Mouse (Mus musculus) limb, embryonic 14.5 days (tissue): ENCODE results near the gene Tesmin. TPM values are rescaled to one million over a fixed set of nuclear protein-coding genes. Genes with fewer than 3 reads are reported as not detected.
A peak's percentile ranks its signal among the peaks of the same experiment; 100 is the strongest.

Experiments
- ATAC-seq: fragments of 200-750 bp; cut with Nextera tagmentation; 2 replicates; pipeline ENCODE4 v1.8.0; 2017; ENCODE audit warnings: low read depth, moderate number of reproducible peaks, moderate TSS enrichment; ENCODE audit not compliant: low FRiP score
- DNase-seq: peaks from one replicate; pipeline ENCODE4 v3.0.0-alpha.2; 2015; ENCODE audit warnings: low spot score
- H3K27ac ChIP-seq: fragments of 300-500 bp; sonication (generic); replicated peaks from 2 replicates; pipeline ENCODE4 v1.5.1; 2014; ENCODE audit warnings: low read depth, mild to moderate bottlenecking, low read length, moderate library complexity, mixed read lengths
- H3K27me3 ChIP-seq: fragments of 300-500 bp; sonication (generic); 2 replicates; pipeline ENCODE4 v1.6.1; 2014; ENCODE audit warnings: low read length, mixed read lengths; ENCODE audit not compliant: control insufficient read depth, insufficient read depth
- H3K36me3 ChIP-seq: fragments of 300-500 bp; sonication (generic); 2 replicates; pipeline ENCODE4 v1.6.1; 2014; ENCODE audit warnings: mild to moderate bottlenecking, low read length, moderate library complexity, mixed read lengths; ENCODE audit not compliant: control insufficient read depth, insufficient read depth
- H3K4me1 ChIP-seq: fragments of 300-500 bp; sonication (generic); 2 replicates; pipeline ENCODE4 v1.6.1; 2014; ENCODE audit warnings: antibody characterized with exemption, low read length, mixed read lengths; ENCODE audit not compliant: control insufficient read depth, insufficient read depth
- H3K4me2 ChIP-seq: fragments of 300-500 bp; sonication (generic); replicated peaks from 2 replicates; pipeline ENCODE4 v1.6.1; 2014; ENCODE audit warnings: low read depth, mild to moderate bottlenecking, low read length, moderate library complexity; ENCODE audit not compliant: severe bottlenecking
- H3K4me3 ChIP-seq: fragments of 300-500 bp; sonication (generic); replicated peaks from 2 replicates; pipeline ENCODE4 v1.5.1; 2014; ENCODE audit warnings: low read length
- H3K9ac ChIP-seq: fragments of 300-500 bp; sonication (generic); 2 replicates; pipeline ENCODE4 v1.6.1; 2014; ENCODE audit warnings: mild to moderate bottlenecking, low read depth, low read length, moderate library complexity; ENCODE audit not compliant: severe bottlenecking
- H3K9me3 ChIP-seq: fragments of 300-500 bp; sonication (generic); 2 replicates; pipeline ENCODE4 v1.6.1; 2016; ENCODE audit warnings: low read length; ENCODE audit not compliant: control insufficient read depth
- POLR2A ChIP-seq: fragments of 200-500 bp; IDR thresholded peaks from 2 replicates; pipeline ENCODE4 v1.8.0; 2012; ENCODE audit warnings: inconsistent platforms, mild to moderate bottlenecking, moderate library complexity, borderline replicate concordance; ENCODE audit not compliant: insufficient read depth, insufficient read length; ENCODE audit errors: extremely low read depth
- WGBS: fragments of 180-500 bp; shearing (Covaris S2); extraction: QIAGEN DNeasy Blood & Tissue Kit; methylation state at CpG from one replicate; pipeline ENCODE4 v1.1.7; 2014; 5-methylcytosine and 5-hydroxymethylcytosine counted together
- polyA plus RNA-seq, 2 experiments: library from polyadenylated mRNA; depleted of rRNA in 1 of 2; stranded (reverse) in 1 of 2; unstranded in 1 of 2; fragments of >200 nt; fragmentation: Nextera tagmentation in 1 of 2; extraction: Ambion mirVana in 1 of 2; gene quantifications; 2 replicates each; pipeline versions ENCODE4 v1.2.1 to v1.2.3; 2012 to 2014

The Tesmin gene
- 0.29 and 0.38 TPM in 2 replicates for polyA plus RNA-seq (2012; rRNA removed)
- polyA plus RNA-seq (2014; fragmentation: Nextera tagmentation; extraction: Ambion mirVana) = 0.34 and 0.48 TPM in 2 replicates

DNA sequence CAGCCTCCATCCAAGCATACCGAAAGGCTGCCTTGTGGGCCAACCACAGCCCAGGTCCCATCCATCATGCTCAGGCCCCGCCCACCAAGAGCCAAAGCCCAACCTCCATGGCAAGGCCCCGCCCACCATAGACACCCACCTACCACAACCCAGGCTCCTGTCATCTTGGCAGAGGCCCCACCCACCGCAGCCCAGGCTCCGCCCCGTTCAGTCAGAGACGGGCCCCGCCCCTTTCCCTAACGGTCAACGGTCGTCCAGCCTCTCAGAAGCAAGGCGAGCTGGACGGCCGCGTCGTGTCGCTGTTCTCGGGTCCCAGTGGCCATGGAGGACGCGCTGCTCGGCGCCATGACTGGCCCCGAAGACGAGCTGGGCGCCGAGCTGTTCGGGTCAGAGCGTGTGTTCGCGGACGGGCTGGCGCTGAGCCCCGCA, at the start of gene Tesmin:
Gene Tesmin (plus strand): TSS at position 229 of the 429 bp plus-strand sequence.
- Histone ChIP-seq H3K27ac (no peak within 1 kb of the TSS), H3K27me3 (no peaks in the 10 kb centered on the region), H3K9me3 (0 out of 2 replicates have a peak, but pooled peaks cover 3% of the 10 kb centered on the region), H3K4me2 (peak within 1 kb of the TSS; percentile 96), H3K4me3 (peak within 1 kb of the TSS; percentile 49), H3K4me1 (no peaks in the 10 kb centered on the region), H3K36me3 (peaks cover 9% of the 10 kb centered on the region; the same call in 1 of the 2 replicates), H3K9ac (peak within 1 kb of the TSS; percentile 59)
- DNase-seq (peak; percentile 66), ATAC-seq (peak; percentile 84)
- 2% methylated on average over 14 of the region's 33 CpGs for WGBS
- no peak for TF ChIP-seq POLR2A

DNA sequence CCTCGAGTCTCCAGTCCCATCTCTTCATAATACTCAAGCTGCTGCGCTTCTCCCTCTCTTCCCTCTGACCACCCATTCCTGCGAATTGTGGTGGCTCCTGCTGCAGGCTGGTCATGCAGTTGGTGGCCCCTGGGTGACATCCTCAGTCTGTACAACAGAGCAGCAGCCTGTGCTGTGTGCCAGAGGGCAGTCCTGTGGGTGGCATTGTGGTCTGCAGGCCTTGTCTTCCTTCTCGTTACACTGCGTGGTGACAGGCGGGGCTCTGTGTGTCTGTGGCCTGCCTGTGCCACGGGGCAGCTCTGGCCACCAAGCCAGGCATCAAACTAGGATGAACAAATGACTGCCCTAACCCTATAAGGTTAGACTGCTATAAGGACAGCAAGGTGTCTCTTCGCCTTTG, 49.5 kb upstream of the Tesmin start:
- H3K4me1 ChIP-seq = no peaks in the 10 kb centered on the region
- H3K9ac ChIP-seq = no peak overlapping the region
- H3K27me3 ChIP-seq = no peaks in the 10 kb centered on the region
- no peaks in the 10 kb centered on the region for H3K36me3 ChIP-seq
- H3K4me2 ChIP-seq = no peak overlapping the region
- TF ChIP-seq POLR2A = no peak
- ATAC-seq (no peak), DNase-seq (no peak)
- H3K9me3 ChIP-seq = no peaks in the 10 kb centered on the region
- H3K27ac ChIP-seq = no peak overlapping the region
- 79% methylated on average over 8 of the region's 8 CpGs for WGBS
- H3K4me3 ChIP-seq = no peak overlapping the region

DNA sequence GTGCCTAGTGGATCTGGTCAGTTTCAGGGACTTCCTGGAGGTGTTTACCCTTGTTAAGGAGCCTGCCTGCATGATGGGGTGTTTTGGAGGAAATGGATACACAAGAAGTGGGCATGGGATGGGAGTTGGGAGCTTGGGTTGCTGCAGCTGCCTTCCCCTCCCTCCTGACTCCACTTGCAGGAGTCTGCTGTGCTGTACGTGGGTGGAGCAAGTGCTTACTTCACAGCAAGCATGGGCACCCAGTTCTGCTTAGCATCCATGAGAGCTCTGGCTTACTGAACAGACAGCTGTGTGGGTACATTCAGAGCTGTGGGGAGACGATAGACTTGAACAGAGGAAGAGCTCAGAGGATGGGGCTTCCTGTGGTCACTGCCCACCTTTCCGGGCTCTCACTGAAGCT, 47.6 kb upstream of the Tesmin start:
- Histone ChIP-seq H3K9ac (no peak overlapping the region), H3K27ac (no peak overlapping the region), H3K27me3 (no peaks in the 10 kb centered on the region), H3K4me2 (no peak overlapping the region), H3K36me3 (no peaks in the 10 kb centered on the region), H3K4me3 (no peak overlapping the region), H3K9me3 (no peaks in the 10 kb centered on the region), H3K4me1 (no peaks in the 10 kb centered on the region)
- no peak for DNase-seq
- 83% methylated on average over 3 of the region's 3 CpGs for whole genome bisulfite sequencing
- TF ChIP-seq POLR2A = no peak
- no peak for ATAC-seq

DNA sequence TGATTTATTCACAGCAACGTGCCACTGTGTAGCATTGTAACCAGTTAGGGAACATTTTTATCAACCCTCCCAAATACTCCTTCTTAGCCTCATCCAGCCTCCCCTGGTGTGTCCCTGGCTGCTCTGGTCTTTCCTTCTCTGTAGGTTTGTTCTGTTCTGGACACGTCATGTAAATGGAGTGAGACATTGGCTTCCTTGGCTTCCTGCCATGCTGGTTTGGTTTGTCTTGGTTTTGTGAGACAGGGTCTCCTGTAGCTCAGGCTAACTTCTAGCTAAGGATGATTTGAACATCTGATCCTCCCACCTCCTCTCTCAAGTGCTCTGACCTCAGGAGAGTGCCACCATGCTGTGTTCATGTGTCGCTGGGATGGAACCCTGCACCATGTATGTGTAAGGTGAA, 44.7 kb upstream of the Tesmin start:
- Histone ChIP-seq H3K4me3 (no peak overlapping the region), H3K27ac (no peak overlapping the region), H3K36me3 (no peaks in the 10 kb centered on the region), H3K9me3 (no peaks in the 10 kb centered on the region), H3K4me2 (no peak overlapping the region), H3K4me1 (no peaks in the 10 kb centered on the region), H3K9ac (no peak overlapping the region), H3K27me3 (no peaks in the 10 kb centered on the region)
- DNase-seq (no peak), ATAC-seq (no peak)
- TF ChIP-seq POLR2A = no peak
- 74% methylated on average over 3 of the region's 3 CpGs for WGBS

DNA sequence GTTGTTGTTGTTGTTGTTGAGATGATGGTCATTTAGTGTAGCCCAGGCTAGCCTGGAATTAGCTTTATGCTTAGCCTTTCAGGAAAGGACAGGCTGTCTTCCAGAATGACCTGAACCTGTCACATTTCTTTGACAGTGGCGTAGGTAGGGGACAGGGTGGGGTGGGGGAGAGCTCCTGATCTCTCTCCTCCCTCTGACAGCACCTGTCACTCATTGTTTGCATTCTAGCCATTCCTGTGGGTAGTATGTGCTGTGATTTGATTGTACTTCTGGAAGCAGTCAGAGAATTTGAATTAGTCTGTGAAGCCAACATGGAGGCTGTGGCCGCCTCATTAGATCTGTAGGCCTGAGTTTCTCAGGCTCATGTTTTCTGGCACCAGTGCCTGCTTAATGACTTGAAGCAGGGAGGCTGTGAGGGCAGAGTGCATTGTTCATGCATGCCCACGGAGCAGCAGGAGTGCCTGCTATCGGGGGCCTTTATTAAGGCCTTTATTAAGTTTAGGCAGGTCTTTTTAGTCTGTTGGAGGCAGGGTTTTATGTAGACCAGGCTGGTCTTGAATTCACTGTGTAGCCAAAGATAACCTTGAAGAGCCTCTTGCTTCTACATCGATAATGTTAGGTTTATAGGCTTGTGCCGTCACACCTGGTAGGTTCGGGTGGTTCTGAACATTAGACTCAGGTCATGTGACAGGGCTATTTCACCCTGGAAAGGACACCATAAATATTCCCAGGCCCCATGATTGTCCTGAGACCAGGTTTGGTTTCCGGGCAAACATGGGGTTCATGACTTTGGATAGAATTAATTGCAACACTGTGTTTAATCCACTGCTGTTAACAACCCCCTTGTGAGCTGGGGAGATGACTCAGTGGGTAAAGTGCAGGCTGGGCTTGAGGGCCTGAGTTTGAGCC, 43.8 kb upstream of the Tesmin start:
- H3K4me3 ChIP-seq = no peak overlapping the region
- no peak for TF ChIP-seq POLR2A
- no peaks in the 10 kb centered on the region for H3K36me3 ChIP-seq
- no peak overlapping the region for H3K9ac ChIP-seq
- H3K27ac ChIP-seq = no peak overlapping the region
- H3K27me3 ChIP-seq = no peaks in the 10 kb centered on the region
- DNase-seq (no peak), ATAC-seq (no peak)
- no peaks in the 10 kb centered on the region for H3K9me3 ChIP-seq
- H3K4me1 ChIP-seq = no peaks in the 10 kb centered on the region
- 69% methylated on average over 8 of the region's 8 CpGs for WGBS
- H3K4me2 ChIP-seq = no peak overlapping the region
